Mouse (Mus musculus) testis, adult 2 months (tissue): ENCODE results near the gene Tmcc3. TPM values are rescaled to one million over a fixed set of nuclear protein-coding genes. Genes with fewer than 3 reads are reported as not detected.

Source experiments
- H3K27ac ChIP-seq: fragments of 200-500 bp; 2 replicates; pipeline ENCODE4 v1.5.1; 2012; ENCODE audit warnings: low read depth, low read length; ENCODE audit not compliant: control insufficient read depth, insufficient read depth
- H3K27me3 ChIP-seq: fragments of 200-500 bp; 2 replicates; pipeline ENCODE4 v1.6.1; 2012; ENCODE audit warnings: mild to moderate bottlenecking, low read length, moderate library complexity; ENCODE audit not compliant: control insufficient read depth, insufficient read depth
- H3K36me3 ChIP-seq: fragments of 200-500 bp; 2 replicates; pipeline ENCODE4 v1.6.1; 2012; ENCODE audit warnings: mild to moderate bottlenecking, low read length; ENCODE audit not compliant: control insufficient read depth, insufficient read depth
- H3K4me1 ChIP-seq: fragments of 200-500 bp; 2 replicates; pipeline ENCODE4 v1.6.1; 2012; ENCODE audit warnings: low read length; ENCODE audit not compliant: control insufficient read depth, insufficient read depth
- H3K4me3 ChIP-seq: fragments of 200-500 bp; 2 replicates; pipeline ENCODE4 v1.5.1; 2012; ENCODE audit warnings: low read depth, mild to moderate bottlenecking, low read length, moderate library complexity, mixed read lengths; ENCODE audit not compliant: control insufficient read depth
- CTCF ChIP-seq: fragments of 200-500 bp; IDR thresholded peaks from 2 replicates; pipeline ENCODE4 v1.5.1; 2012; ENCODE audit warnings: low read depth, mild to moderate bottlenecking, inconsistent platforms, low read length, moderate library complexity; ENCODE audit not compliant: control insufficient read depth, insufficient read depth, insufficient replicate concordance
- POLR2A ChIP-seq: fragments of 200-500 bp; IDR thresholded peaks from 2 replicates; pipeline ENCODE4 v1.6.1; 2012; ENCODE audit warnings: low read depth, mild to moderate bottlenecking, inconsistent platforms, low read length, moderate library complexity; ENCODE audit not compliant: control insufficient read depth
- polyA plus RNA-seq: library from polyadenylated mRNA; depleted of rRNA; stranded (reverse); fragments of >200 nt; gene quantifications from 2 replicates; pipeline ENCODE4 v1.2.3, GENCODE M21; 2012

Tmcc3 gene
- polyA plus RNA-seq, 1 experiment = 5.7 TPM

DNA sequence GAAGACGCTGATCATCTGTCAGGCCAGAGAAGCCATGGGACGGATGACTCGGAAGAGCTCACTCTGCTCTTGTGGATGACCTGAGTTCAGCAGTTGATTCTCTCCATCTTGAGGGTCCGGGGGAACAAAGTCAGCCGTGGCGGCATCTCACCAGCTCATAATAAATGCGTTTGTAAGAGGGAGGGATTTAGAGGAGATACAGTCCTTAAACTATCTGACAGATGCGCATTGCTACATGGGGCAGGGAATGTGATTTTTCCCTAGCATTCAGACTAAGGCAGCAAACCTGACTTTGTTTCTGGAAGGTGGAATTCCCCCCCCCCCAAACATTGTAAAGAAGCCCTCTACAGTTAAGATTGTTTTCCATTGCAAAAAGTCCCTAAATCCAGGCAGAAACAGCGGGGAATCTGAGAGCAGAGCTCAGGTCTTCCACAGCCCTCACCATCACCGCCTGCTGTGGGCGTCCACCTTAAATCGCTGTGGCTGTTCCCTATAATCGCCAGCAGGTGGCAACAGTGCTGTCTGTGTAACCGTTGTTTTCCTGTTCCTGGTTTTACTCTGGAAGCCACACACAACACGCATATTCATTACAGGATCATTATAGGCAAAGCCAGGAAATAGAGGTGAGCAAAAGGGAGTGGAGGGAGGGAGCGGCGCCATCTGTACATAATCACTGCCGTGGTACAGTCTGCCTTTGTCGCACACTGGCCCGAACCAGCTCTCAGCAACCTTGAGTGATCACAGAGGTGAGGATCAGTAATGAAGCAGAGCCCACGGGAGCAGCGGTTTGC, 96.8 kb downstream of the Tmcc3 start:
- H3K36me3 ChIP-seq = no peaks in the 10 kb centered on the region
- peaks cover 16% of the 10 kb centered on the region for H3K4me1 ChIP-seq
- no peak overlapping the region for H3K27ac ChIP-seq
- TF ChIP-seq POLR2A = no peak
- TF ChIP-seq CTCF = peak; percentile 84; the same call in 1 of the 2 replicates
- no peaks in the 10 kb centered on the region for H3K27me3 ChIP-seq
- H3K4me3 ChIP-seq = peak overlapping the region; percentile 70

DNA sequence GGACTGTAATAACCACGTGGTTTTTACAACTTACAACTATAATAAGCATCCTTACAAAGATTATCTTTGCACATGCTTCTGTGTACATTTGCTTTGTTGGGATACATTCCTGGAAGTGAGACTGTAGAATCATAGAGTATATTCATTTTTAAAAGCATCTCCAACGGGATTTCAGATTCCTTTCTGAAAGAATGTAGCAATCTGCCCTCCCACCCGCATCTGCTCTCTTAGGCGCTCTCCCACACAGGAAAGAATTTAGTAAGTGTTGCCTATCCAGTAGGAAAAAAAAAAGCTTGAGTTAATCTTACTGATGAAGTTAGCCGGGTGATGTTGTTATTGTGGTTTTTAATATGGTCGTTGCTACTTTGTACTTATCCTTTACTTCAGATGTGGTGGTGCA, 97.9 kb downstream of the Tmcc3 start:
- no peaks in the 10 kb centered on the region for H3K27me3 ChIP-seq
- H3K36me3 ChIP-seq = no peaks in the 10 kb centered on the region
- no peak for TF ChIP-seq CTCF
- no peak for TF ChIP-seq POLR2A
- H3K4me1 ChIP-seq = peaks cover 16% of the 10 kb centered on the region
- H3K27ac ChIP-seq = no peak overlapping the region
- no peak overlapping the region for H3K4me3 ChIP-seq

DNA sequence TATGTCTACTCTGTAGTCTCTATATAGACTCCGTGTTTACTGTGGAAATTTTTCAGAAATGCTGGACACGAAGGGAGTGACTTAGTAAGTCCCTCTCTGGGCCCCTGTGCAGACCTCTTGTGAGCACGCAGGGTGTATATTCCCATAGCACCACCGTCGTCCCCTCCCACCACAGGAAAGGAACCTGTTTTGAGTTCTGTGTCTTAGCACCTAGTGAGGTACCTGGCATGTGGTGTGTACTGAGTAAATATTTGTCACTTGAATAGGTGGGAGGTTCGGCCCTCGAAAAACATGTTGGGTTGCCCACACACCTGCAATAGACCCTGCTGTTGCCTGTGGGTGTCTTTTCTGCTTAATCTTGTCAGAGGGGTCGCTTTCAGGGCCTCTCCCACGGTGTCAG, 99.8 kb downstream of the Tmcc3 start:
- TF ChIP-seq POLR2A (no peak), CTCF (no peak)
- Histone ChIP-seq H3K27me3 (no peaks in the 10 kb centered on the region), H3K4me1 (peaks cover 16% of the 10 kb centered on the region), H3K4me3 (no peak overlapping the region), H3K36me3 (no peaks in the 10 kb centered on the region), H3K27ac (no peak overlapping the region)

DNA sequence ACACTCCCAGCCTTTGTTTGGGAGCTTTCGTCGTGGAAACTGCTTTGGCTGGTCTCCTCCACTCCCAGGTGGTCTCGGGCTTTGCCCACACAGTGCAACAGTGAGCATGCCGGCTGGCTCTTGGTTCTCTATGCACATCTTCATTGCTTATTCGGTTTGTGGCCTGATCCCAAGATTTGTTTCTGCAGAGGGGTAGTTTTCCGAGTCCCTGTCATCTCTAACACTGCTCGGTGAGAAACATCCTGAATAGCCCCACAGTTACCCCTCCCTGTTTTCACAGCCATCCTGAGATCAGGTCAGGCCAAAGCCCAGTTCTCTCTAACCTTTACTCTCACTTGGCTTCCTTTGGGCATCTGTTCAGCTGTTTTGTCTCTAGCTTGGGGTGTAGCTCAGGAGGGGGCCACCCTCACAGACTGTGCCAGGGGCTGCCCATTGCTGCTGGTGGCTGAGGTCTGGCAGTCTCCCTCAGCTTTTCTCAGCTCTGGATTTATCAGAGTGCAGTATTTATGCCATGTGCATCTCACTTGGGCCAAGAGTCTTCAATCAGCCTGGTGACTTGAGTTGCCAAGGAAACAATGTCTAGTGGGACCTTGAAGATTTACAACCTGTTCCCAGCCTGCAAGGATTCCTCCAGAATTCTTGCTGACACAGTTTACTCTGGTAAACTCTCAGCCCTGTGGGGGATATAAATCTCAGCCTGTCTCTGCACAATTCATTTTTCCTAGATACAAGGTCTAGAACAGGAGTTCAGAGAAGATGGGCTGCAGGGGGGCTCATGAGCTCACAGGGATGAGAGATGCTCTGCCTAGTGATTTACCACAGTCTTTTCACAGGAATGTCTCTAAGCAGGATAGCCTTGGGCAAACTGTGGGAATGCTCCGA, 102.3 kb downstream of the Tmcc3 start:
- Histone ChIP-seq H3K4me1 (peaks cover 5% of the 10 kb centered on the region; the same call in 1 of the 2 replicates), H3K36me3 (no peaks in the 10 kb centered on the region), H3K4me3 (no peak overlapping the region), H3K27me3 (no peaks in the 10 kb centered on the region), H3K27ac (no peak overlapping the region)
- no peak for TF ChIP-seq CTCF
- TF ChIP-seq POLR2A = no peak

DNA sequence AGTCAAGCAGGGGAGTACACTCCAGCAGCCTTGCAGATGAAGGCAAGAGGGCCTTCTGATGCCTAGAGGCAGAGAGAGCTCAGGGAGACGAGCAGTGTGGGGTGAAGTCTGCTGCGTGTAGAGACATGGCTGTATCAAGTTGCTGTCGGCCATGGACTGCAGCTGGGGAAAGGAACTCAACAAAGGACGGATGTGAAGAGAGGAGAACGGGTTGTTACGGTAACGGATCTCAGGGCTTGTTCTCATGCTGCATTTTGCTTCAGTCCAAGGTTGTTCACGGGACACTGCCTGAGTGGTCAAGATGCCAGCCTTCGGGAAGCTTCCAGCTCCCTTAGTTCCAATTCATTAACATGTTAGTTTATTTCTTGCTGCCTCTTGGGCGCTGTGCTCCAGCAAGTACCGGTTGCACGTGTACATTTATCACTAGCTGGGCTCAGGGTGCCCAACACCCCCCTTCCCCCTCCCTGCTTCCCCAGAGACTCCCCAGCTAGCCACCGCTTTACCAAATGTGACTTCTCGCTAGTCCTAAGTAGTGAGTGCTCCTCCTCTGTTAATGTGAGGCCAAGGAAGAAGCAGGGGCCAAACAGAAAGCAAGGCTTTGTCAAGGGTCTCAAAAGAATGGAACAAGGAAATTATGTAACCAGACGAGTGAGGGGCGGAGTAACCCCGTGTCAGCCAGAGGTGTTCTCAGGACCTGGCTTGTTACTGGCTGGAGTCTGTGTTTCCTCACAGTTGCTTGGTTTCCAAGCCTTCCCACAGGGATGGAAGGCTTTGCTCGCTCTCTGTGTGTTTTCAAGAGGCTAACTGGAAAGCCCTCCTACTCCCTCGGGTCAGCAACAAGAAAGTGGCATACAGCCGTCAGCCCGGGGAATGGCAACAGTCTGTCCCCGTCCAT, 104.4 kb downstream of the Tmcc3 start:
- Histone ChIP-seq H3K4me3 (no peak overlapping the region), H3K27ac (no peak overlapping the region)

DNA sequence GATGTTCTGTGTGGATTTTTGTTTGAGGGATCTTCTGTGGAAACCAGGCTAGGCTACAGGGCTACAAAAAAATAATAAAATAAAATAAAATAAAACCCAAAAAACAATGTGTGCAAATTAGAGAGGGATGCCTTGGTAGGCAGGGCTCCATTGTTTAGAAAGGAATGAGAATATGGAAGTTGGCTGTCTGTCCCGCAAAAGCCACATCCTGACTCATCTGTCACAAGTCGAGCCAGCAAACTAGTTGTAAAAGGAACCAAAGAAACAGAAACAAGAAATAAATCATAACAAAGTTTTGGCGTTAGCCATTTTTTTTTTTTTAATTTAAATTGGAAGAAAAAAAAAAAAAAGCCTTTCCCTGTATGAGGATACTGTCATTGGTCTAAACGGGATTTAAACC, 105.9 kb downstream of the Tmcc3 start:
- Histone ChIP-seq H3K4me3 (no peak overlapping the region), H3K4me1 (peaks cover 5% of the 10 kb centered on the region; the same call in 1 of the 2 replicates), H3K27ac (no peak overlapping the region), H3K27me3 (no peaks in the 10 kb centered on the region), H3K36me3 (no peaks in the 10 kb centered on the region)
- TF ChIP-seq POLR2A = no peak
- no peak for TF ChIP-seq CTCF

More for the DNA sequence above, 104.4 kb downstream of the Tmcc3 start:
- no peaks in the 10 kb centered on the region for H3K36me3 ChIP-seq
- TF ChIP-seq CTCF (no peak), POLR2A (no peak)
- no peaks in the 10 kb centered on the region for H3K27me3 ChIP-seq
- H3K4me1 ChIP-seq = peaks cover 5% of the 10 kb centered on the region; the same call in 1 of the 2 replicates
